Mouse (Mus musculus) ES-Bruce4 (cell line): ENCODE measurements around the gene Lhx8.

Source experiments
- CTCF ChIP-seq: IDR thresholded peaks from one replicate; pipeline ENCODE4 v1.8.1; 2011; ENCODE audit warnings: low read depth, low read length
- POLR2A ChIP-seq: IDR thresholded peaks from one replicate; pipeline ENCODE4 v1.8.1; 2011; ENCODE audit warnings: low read length; ENCODE audit not compliant: insufficient read depth

- TF ChIP-seq CTCF = no peak
- TF ChIP-seq POLR2A = no peak
Measured at GRCm38 (mm10) chr3:154331003-154331340, 513 bp upstream of the Lhx8 start.
